Mouse (Mus musculus) limb, embryonic 11.5 days (tissue): Measurements from ENCODE around the gene Pex5l. TPM values are rescaled to one million over a fixed set of nuclear protein-coding genes. Genes with fewer than 3 reads are reported as not detected.

Experiments
- ATAC-seq: fragments of 200-750 bp; cut with Nextera tagmentation; 2 replicates; pipeline ENCODE4 v1.8.0; 2017; ENCODE audit warnings: low read depth; ENCODE audit not compliant: insufficient number of reproducible peaks, low FRiP score, low TSS enrichment
- DNase-seq: peaks from one replicate; pipeline ENCODE4 v3.0.0-alpha.2; 2015; ENCODE audit warnings: low spot score
- H3K27ac ChIP-seq: fragments of 300-500 bp; sonication (generic); replicated peaks from 2 replicates; pipeline ENCODE4 v1.5.1; 2014; ENCODE audit warnings: low read depth, mild to moderate bottlenecking, low read length
- H3K27me3 ChIP-seq: fragments of 300-500 bp; sonication (generic); 2 replicates; pipeline ENCODE4 v1.6.1; 2014; ENCODE audit warnings: mild to moderate bottlenecking, low read length, mixed read lengths; ENCODE audit not compliant: control insufficient read depth, insufficient read depth
- H3K36me3 ChIP-seq: fragments of 300-500 bp; sonication (generic); 2 replicates; pipeline ENCODE4 v1.6.1; 2014; ENCODE audit warnings: mild to moderate bottlenecking, low read length, moderate library complexity, mixed read lengths; ENCODE audit not compliant: control insufficient read depth, insufficient read depth
- H3K4me1 ChIP-seq: fragments of 300-500 bp; sonication (generic); 2 replicates; pipeline ENCODE4 v1.6.1; 2014; ENCODE audit warnings: low read length, mixed read lengths; ENCODE audit not compliant: control insufficient read depth, insufficient read depth
- H3K4me2 ChIP-seq: fragments of 300-500 bp; sonication (generic); 2 replicates; pipeline ENCODE4 v1.6.1; 2014; ENCODE audit warnings: low read depth, mild to moderate bottlenecking, moderate library complexity; ENCODE audit not compliant: severe bottlenecking
- H3K4me3 ChIP-seq: fragments of 300-500 bp; sonication (generic); 2 replicates; pipeline ENCODE4 v1.5.1; 2014; ENCODE audit warnings: low read depth, low read length
- H3K9ac ChIP-seq: fragments of 300-500 bp; sonication (generic); 2 replicates; pipeline ENCODE4 v1.6.1; 2014; ENCODE audit warnings: mild to moderate bottlenecking, low read length
- H3K9me3 ChIP-seq: fragments of 300-500 bp; sonication (generic); 2 replicates; pipeline ENCODE4 v1.6.1; 2016; ENCODE audit warnings: low read length; ENCODE audit not compliant: control insufficient read depth
- WGBS: fragments of 180-500 bp; shearing (Covaris S2); extraction: QIAGEN DNeasy Blood & Tissue Kit; methylation state at CpG from one replicate; pipeline ENCODE4 v1.1.7; 2014; 5-methylcytosine and 5-hydroxymethylcytosine counted together
- polyA plus RNA-seq: library from polyadenylated mRNA; unstranded; fragments of >200 nt; fragmentation: Nextera tagmentation; extraction: Ambion mirVana; gene quantifications from 2 replicates; pipeline ENCODE4 v1.2.1, GENCODE M21; 2014

Gene Pex5l
- polyA plus RNA-seq, 1 experiment from 2014 or later: 0.13 TPM

GRCm38 (mm10) chr3:32991713-32992575, 151.1 kb downstream of the Pex5l start:
- Histone ChIP-seq H3K27ac (no peak overlapping the region), H3K27me3 (no peaks in the 10 kb centered on the region), H3K36me3 (no peaks in the 10 kb centered on the region), H3K4me2 (no peak overlapping the region), H3K4me3 (no peak overlapping the region), H3K4me1 (no peaks in the 10 kb centered on the region), H3K9me3 (no peaks in the 10 kb centered on the region), H3K9ac (no peak overlapping the region)
- 68% methylated on average over 12 of the region's 12 CpGs for WGBS
- DNase-seq (no peak), ATAC-seq (no peak)

GRCm38 (mm10) chr3:32987806-32988205, 155.2 kb downstream of the Pex5l start:
- no peak for ATAC-seq
- no peak overlapping the region for H3K9ac ChIP-seq
- H3K4me1 ChIP-seq: no peaks in the 10 kb centered on the region
- H3K4me2 ChIP-seq: no peak overlapping the region
- H3K27ac ChIP-seq: no peak overlapping the region
- H3K27me3 ChIP-seq: no peaks in the 10 kb centered on the region
- H3K9me3 ChIP-seq: no peaks in the 10 kb centered on the region
- DNase-seq: no peak
- 67% methylated on average over 5 of the region's 5 CpGs for WGBS
- H3K4me3 ChIP-seq: no peak overlapping the region
- no peaks in the 10 kb centered on the region for H3K36me3 ChIP-seq

- Histone ChIP-seq H3K27me3 (no peaks in the 10 kb centered on the region), H3K4me2 (no peak overlapping the region), H3K4me3 (no peak overlapping the region), H3K4me1 (no peaks in the 10 kb centered on the region), H3K36me3 (no peaks in the 10 kb centered on the region), H3K9me3 (no peaks in the 10 kb centered on the region), H3K27ac (no peak overlapping the region), H3K9ac (no peak overlapping the region)
- DNase-seq (no peak), ATAC-seq (peak; percentile 65; the same call in 1 of the 2 replicates)
- 27% methylated on average over 3 of the region's 3 CpGs for WGBS
These were observed 157.9 kb downstream of the Pex5l start for GRCm38 (mm10) chr3:32985141-32985540.

GRCm38 (mm10) chr3:32979981-32980380, 163.1 kb downstream of the Pex5l start:
- H3K36me3 ChIP-seq: no peaks in the 10 kb centered on the region
- H3K4me3 ChIP-seq: no peak overlapping the region
- H3K4me2 ChIP-seq: no peak overlapping the region
- H3K27ac ChIP-seq: no peak overlapping the region
- H3K27me3 ChIP-seq: no peaks in the 10 kb centered on the region
- H3K9me3 ChIP-seq: no peaks in the 10 kb centered on the region
- WGBS: 11% methylated on average over 4 of the region's 4 CpGs
- no peak overlapping the region for H3K9ac ChIP-seq
- H3K4me1 ChIP-seq: no peaks in the 10 kb centered on the region
- DNase-seq: no peak
- no peak for ATAC-seq

GRCm38 (mm10) chr3:32979238-32979637, 163.8 kb downstream of the Pex5l start:
- Histone ChIP-seq H3K27me3 (no peaks in the 10 kb centered on the region), H3K9ac (no peak overlapping the region), H3K27ac (no peak overlapping the region), H3K4me3 (no peak overlapping the region), H3K4me1 (no peaks in the 10 kb centered on the region), H3K9me3 (no peaks in the 10 kb centered on the region), H3K4me2 (no peak overlapping the region), H3K36me3 (no peaks in the 10 kb centered on the region)
- no peak for ATAC-seq
- no peak for DNase-seq
- WGBS: 50% methylated on average over 6 of the region's 6 CpGs

GRCm38 (mm10) chr3:32970257-32970656, 172.8 kb downstream of the Pex5l start:
- Histone ChIP-seq H3K9me3 (no peaks in the 10 kb centered on the region), H3K4me1 (no peaks in the 10 kb centered on the region), H3K4me3 (no peak overlapping the region), H3K27me3 (no peaks in the 10 kb centered on the region), H3K27ac (no peak overlapping the region), H3K4me2 (no peak overlapping the region), H3K36me3 (no peaks in the 10 kb centered on the region), H3K9ac (no peak overlapping the region)
- ATAC-seq: no peak
- WGBS: 96% methylated on average over 1 of the region's 1 CpGs
- no peak for DNase-seq

- Histone ChIP-seq H3K4me3 (no peak overlapping the region), H3K27ac (no peak overlapping the region), H3K4me1 (no peaks in the 10 kb centered on the region), H3K36me3 (no peaks in the 10 kb centered on the region), H3K4me2 (no peak overlapping the region), H3K9ac (no peak overlapping the region), H3K9me3 (no peaks in the 10 kb centered on the region), H3K27me3 (no peaks in the 10 kb centered on the region)
- no peak for DNase-seq
- 74% methylated on average over 1 of the region's 1 CpGs for WGBS
- no peak for ATAC-seq
These were observed 174.2 kb downstream of the Pex5l start for GRCm38 (mm10) chr3:32968671-32969425.

GRCm38 (mm10) chr3:32965528-32965927, 177.5 kb downstream of the Pex5l start:
- ATAC-seq: no peak
- WGBS: 0% methylated on average over 2 of the region's 2 CpGs
- peak; percentile 61 for DNase-seq
- no peak overlapping the region for H3K4me3 ChIP-seq
- H3K9ac ChIP-seq: no peak overlapping the region
- H3K27ac ChIP-seq: no peak overlapping the region
- no peaks in the 10 kb centered on the region for H3K36me3 ChIP-seq
- H3K4me1 ChIP-seq: no peaks in the 10 kb centered on the region
- H3K4me2 ChIP-seq: no peak overlapping the region
- H3K27me3 ChIP-seq: no peaks in the 10 kb centered on the region
- H3K9me3 ChIP-seq: no peaks in the 10 kb centered on the region
